Mouse (Mus musculus) forebrain, embryonic 10.5 days (tissue): ENCODE data around the gene Vav3. TPM values are rescaled to one million over a fixed set of nuclear protein-coding genes. Genes with fewer than 3 reads are reported as not detected.

ENCODE experiments used
- DNase-seq: peaks from one replicate; pipeline ENCODE4 v3.0.0-alpha.2; 2017; ENCODE audit warnings: low spot score; ENCODE audit errors: extremely low spot score
- H3K27ac ChIP-seq: fragments of 300-500 bp; sonication (generic); 2 replicates; pipeline ENCODE4 v1.5.1; 2016; ENCODE audit warnings: mild to moderate bottlenecking
- H3K27me3 ChIP-seq: fragments of 300-500 bp; sonication (generic); 2 replicates; pipeline ENCODE4 v1.6.1; 2016; ENCODE audit warnings: mild to moderate bottlenecking; ENCODE audit not compliant: poor library complexity, severe bottlenecking
- H3K36me3 ChIP-seq: fragments of 300-500 bp; sonication (generic); replicated peaks from 2 replicates; pipeline ENCODE4 v1.6.1; 2016; ENCODE audit warnings: mild to moderate bottlenecking, moderate library complexity
- H3K4me1 ChIP-seq: fragments of 300-500 bp; sonication (generic); 2 replicates; pipeline ENCODE4 v1.6.1; 2016
- H3K4me3 ChIP-seq: fragments of 300-500 bp; sonication (generic); 2 replicates; pipeline ENCODE4 v1.5.1; 2016; ENCODE audit warnings: mild to moderate bottlenecking, moderate library complexity
- H3K9me3 ChIP-seq: fragments of 300-500 bp; sonication (generic); 2 replicates; pipeline ENCODE4 v1.6.1; 2016; ENCODE audit warnings: mild to moderate bottlenecking, moderate library complexity
- WGBS: fragments of 180-500 bp; shearing (Covaris S2); methylation state at CpG from one replicate; pipeline ENCODE4 v1.1.7; 2016; 5-methylcytosine and 5-hydroxymethylcytosine counted together
- polyA plus RNA-seq: library from polyadenylated mRNA; unstranded; fragments of >200 nt; fragmentation: Nextera tagmentation; extraction: Ambion mirVana; gene quantifications from 2 replicates; pipeline ENCODE4 v1.2.1, GENCODE M21; 2016

Vav3 gene
- polyA plus RNA-seq, 1 experiment from 2014 or later, result 4.1 TPM

GRCm38 (mm10) chr3:109544476-109545221, 204.2 kb downstream of the Vav3 start:
- Histone ChIP-seq H3K9me3 (no peaks in the 10 kb centered on the region), H3K36me3 (no peaks in the 10 kb centered on the region), H3K4me3 (no peak overlapping the region), H3K27ac (no peak overlapping the region), H3K27me3 (no peaks in the 10 kb centered on the region), H3K4me1 (peaks cover 18% of the 10 kb centered on the region)
- WGBS, result 69% methylated on average over 7 of the region's 7 CpGs
- no peak for DNase-seq

GRCm38 (mm10) chr3:109557329-109557728, 216.9 kb downstream of the Vav3 start:
- H3K27me3 ChIP-seq, result no peaks in the 10 kb centered on the region
- H3K9me3 ChIP-seq, result no peaks in the 10 kb centered on the region
- no peak for DNase-seq
- H3K27ac ChIP-seq, result no peak overlapping the region
- 60% methylated on average over 2 of the region's 2 CpGs for WGBS
- H3K36me3 ChIP-seq, result no peaks in the 10 kb centered on the region
- peaks cover 19% of the 10 kb centered on the region for H3K4me1 ChIP-seq
- H3K4me3 ChIP-seq, result no peak overlapping the region

GRCm38 (mm10) chr3:109561295-109561694, 220.8 kb downstream of the Vav3 start:
- 61% methylated on average over 4 of the region's 4 CpGs for WGBS
- DNase-seq, result no peak
- H3K36me3 ChIP-seq, result no peaks in the 10 kb centered on the region
- no peaks in the 10 kb centered on the region for H3K27me3 ChIP-seq
- H3K4me1 ChIP-seq, result peaks cover 19% of the 10 kb centered on the region
- no peaks in the 10 kb centered on the region for H3K9me3 ChIP-seq
- no peak overlapping the region for H3K27ac ChIP-seq
- no peak overlapping the region for H3K4me3 ChIP-seq

GRCm38 (mm10) chr3:109561776-109562175, 221.3 kb downstream of the Vav3 start:
- DNase-seq, result no peak
- H3K4me1 ChIP-seq, result peaks cover 19% of the 10 kb centered on the region
- H3K36me3 ChIP-seq, result no peaks in the 10 kb centered on the region
- 81% methylated on average over 7 of the region's 7 CpGs for WGBS
- no peak overlapping the region for H3K4me3 ChIP-seq
- H3K27me3 ChIP-seq, result no peaks in the 10 kb centered on the region
- no peaks in the 10 kb centered on the region for H3K9me3 ChIP-seq
- H3K27ac ChIP-seq, result no peak overlapping the region; the same call in 1 of the 2 replicates

GRCm38 (mm10) chr3:109562268-109562667, 221.8 kb downstream of the Vav3 start:
- H3K36me3 ChIP-seq, result no peaks in the 10 kb centered on the region
- H3K27ac ChIP-seq, result no peak overlapping the region; the same call in 1 of the 2 replicates
- WGBS, result 91% methylated on average over 4 of the region's 4 CpGs
- H3K27me3 ChIP-seq, result no peaks in the 10 kb centered on the region
- H3K4me1 ChIP-seq, result peaks cover 19% of the 10 kb centered on the region
- H3K4me3 ChIP-seq, result no peak overlapping the region
- no peak for DNase-seq
- H3K9me3 ChIP-seq, result no peaks in the 10 kb centered on the region

DNA sequence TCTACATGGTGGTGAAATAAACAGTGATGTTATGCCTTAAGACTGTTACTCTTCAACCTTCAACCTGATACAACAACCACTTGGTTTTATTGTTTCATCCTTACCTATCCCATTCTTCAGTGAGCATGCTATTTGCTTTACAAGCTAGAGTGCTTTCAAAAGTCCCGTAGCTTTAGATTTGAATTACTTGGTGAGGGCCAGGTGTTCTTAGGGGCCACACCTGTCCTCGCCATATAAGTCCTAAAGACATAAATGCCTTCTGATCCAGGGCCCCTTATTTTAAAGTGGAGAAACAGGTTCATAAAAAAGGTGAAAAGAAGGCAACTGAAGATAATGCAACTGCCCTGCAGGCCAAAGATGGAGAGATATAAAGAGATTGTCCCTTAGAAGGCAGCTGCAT, 224.0 kb downstream of the Vav3 start:
- Histone ChIP-seq H3K36me3 (no peaks in the 10 kb centered on the region), H3K4me1 (peaks cover 26% of the 10 kb centered on the region), H3K9me3 (no peaks in the 10 kb centered on the region), H3K27me3 (no peaks in the 10 kb centered on the region), H3K4me3 (no peak overlapping the region), H3K27ac (no peak overlapping the region)
- DNase-seq, result no peak
- WGBS, result 91% methylated on average over 2 of the region's 2 CpGs

GRCm38 (mm10) chr3:109568542-109569265, 228.3 kb downstream of the Vav3 start:
- Histone ChIP-seq H3K4me1 (peaks cover 12% of the 10 kb centered on the region), H3K9me3 (no peaks in the 10 kb centered on the region), H3K36me3 (no peaks in the 10 kb centered on the region), H3K27me3 (no peaks in the 10 kb centered on the region), H3K27ac (no peak overlapping the region), H3K4me3 (no peak overlapping the region)
- no peak for DNase-seq
- WGBS, result 49% methylated on average over 3 of the region's 3 CpGs

DNA sequence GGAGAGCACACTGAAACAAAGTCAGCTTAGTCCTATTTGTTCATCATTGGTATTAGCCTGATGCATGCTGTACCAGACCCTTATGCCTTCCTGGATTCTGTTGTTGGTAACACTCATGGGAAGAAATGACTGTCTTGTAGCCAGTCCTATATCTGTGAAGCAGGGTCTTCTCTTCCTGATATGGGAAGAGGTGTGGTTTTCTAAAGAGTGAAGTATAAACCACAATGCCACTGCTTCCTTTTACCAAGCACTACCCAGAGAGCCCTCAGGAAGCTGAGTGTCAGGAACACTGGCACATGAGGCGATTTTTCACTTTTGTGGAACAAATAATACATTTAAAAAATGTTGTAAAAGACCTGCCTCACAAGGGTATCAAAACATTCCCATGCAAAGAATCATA, 231.0 kb downstream of the Vav3 start:
- H3K9me3 ChIP-seq, result no peaks in the 10 kb centered on the region
- H3K27me3 ChIP-seq, result no peaks in the 10 kb centered on the region
- peaks cover 12% of the 10 kb centered on the region for H3K4me1 ChIP-seq
- 90% methylated on average over 1 of the region's 1 CpGs for WGBS
- no peaks in the 10 kb centered on the region for H3K36me3 ChIP-seq
- DNase-seq, result no peak
- no peak overlapping the region for H3K27ac ChIP-seq
- no peak overlapping the region for H3K4me3 ChIP-seq

DNA sequence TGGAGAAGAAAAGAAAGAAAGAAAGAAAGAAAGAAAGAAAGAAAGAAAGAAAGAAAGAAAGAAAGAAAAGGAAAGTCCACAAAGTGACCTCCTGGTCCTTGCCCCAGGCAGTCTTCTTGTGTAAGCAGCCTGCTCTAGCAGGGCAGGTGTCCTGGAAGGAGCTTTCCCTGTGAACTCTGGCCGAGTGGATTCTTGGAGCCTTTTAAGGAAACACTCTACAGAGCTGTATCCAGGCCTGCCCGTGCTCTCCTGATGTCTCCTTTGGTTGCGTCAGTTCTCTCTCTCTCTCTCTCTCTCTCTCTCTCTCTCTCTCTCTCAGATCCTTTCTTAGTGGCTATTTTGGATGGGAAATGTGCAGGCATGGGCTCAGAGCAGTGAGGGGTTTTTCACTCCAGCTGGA, 232.4 kb downstream of the Vav3 start:
- WGBS, result 77% methylated on average over 3 of the region's 3 CpGs
- H3K36me3 ChIP-seq, result no peaks in the 10 kb centered on the region
- DNase-seq, result no peak
- peaks cover 12% of the 10 kb centered on the region for H3K4me1 ChIP-seq
- H3K9me3 ChIP-seq, result no peaks in the 10 kb centered on the region
- no peaks in the 10 kb centered on the region for H3K27me3 ChIP-seq
- H3K27ac ChIP-seq, result no peak overlapping the region
- H3K4me3 ChIP-seq, result no peak overlapping the region

GRCm38 (mm10) chr3:109573549-109574146, 233.2 kb downstream of the Vav3 start:
- WGBS, result 83% methylated on average over 10 of the region's 10 CpGs
- Histone ChIP-seq H3K4me1 (peaks cover 8% of the 10 kb centered on the region), H3K27ac (no peak overlapping the region), H3K9me3 (no peaks in the 10 kb centered on the region), H3K36me3 (no peaks in the 10 kb centered on the region), H3K27me3 (no peaks in the 10 kb centered on the region), H3K4me3 (no peak overlapping the region)
- no peak for DNase-seq

- Histone ChIP-seq H3K36me3 (no peaks in the 10 kb centered on the region), H3K27ac (no peak overlapping the region), H3K9me3 (no peaks in the 10 kb centered on the region), H3K4me3 (no peak overlapping the region), H3K4me1 (0 out of 2 replicates have a peak, but pooled peaks cover 5% of the 10 kb centered on the region), H3K27me3 (no peaks in the 10 kb centered on the region)
- WGBS, result 80% methylated on average over 6 of the region's 6 CpGs
- no peak for DNase-seq
These were observed 233.7 kb downstream of the Vav3 start for GRCm38 (mm10) chr3:109574161-109574560.

DNA sequence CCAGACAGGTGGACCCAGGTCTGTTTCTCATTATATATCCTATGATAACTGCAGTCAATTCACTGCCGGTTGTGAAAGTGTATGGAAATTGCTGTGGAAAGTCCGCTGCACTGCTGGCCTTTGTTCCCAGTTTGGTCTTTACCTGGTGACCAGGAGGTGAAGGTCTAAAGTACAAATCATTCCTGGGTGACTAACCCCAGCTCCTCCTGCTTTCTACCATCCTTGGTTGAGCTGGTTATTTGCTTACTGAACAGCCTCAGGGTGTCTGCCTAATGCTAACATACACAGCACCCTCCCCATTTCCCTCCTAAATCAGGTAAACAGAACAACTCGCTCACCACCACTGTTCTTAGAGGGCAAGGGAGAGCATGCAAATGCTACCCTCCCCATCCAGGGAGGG, 237.9 kb downstream of the Vav3 start:
- Histone ChIP-seq H3K9me3 (no peaks in the 10 kb centered on the region), H3K27ac (no peak overlapping the region), H3K4me3 (no peak overlapping the region), H3K36me3 (no peaks in the 10 kb centered on the region), H3K27me3 (no peaks in the 10 kb centered on the region), H3K4me1 (no peaks in the 10 kb centered on the region)
- WGBS, result 86% methylated on average over 3 of the region's 3 CpGs
- DNase-seq, result no peak

DNA sequence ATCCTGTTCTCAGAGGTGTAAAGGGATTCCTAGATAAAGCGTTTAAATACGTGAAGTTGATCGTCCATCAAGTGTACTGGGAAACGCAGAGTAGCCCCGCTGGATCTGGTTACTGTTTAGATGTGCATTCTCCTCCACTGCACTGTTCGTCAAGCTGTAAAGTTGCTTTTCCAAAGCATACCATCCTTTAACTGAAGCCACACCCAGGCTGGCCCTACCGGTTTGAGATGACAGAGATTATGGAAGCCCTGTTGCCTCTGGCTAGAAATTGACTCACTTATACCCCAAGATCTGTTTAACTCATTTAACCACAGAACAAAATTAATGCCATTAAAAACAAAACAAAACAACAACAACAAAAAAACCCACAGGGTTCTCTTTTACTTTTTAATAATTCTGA, 238.5 kb downstream of the Vav3 start:
- 92% methylated on average over 7 of the region's 7 CpGs for WGBS
- H3K27ac ChIP-seq, result no peak overlapping the region
- no peak overlapping the region for H3K4me3 ChIP-seq
- no peaks in the 10 kb centered on the region for H3K9me3 ChIP-seq
- H3K27me3 ChIP-seq, result no peaks in the 10 kb centered on the region
- no peaks in the 10 kb centered on the region for H3K36me3 ChIP-seq
- H3K4me1 ChIP-seq, result no peaks in the 10 kb centered on the region
- DNase-seq, result no peak
